Mouse (Mus musculus): ENCODE data around the gene Akr1b8. TPM values are rescaled to one million over a fixed set of nuclear protein-coding genes. Genes with fewer than 3 reads are reported as not detected.

The Akr1b8 gene
- polyA plus RNA-seq, 1 experiment from 2014 or later, result 11.1 TPM

GRCm38 (mm10) chr6:34354354-34355348, 732 bp downstream of the Akr1b8 start:
- Histone ChIP-seq H3K27me3 (ENCODE audit: control insufficient read depth, insufficient read depth, low read length) (no peaks in the 10 kb centered on the region), H3K4me2 (ENCODE audit: low read depth, severe bottlenecking) (peak overlapping the region; percentile 50; the same call in 1 of the 2 replicates), H3K27ac (replicated peaks; ENCODE audit: low read depth, low read length) (peak overlapping the region; percentile 62; the same call in 1 of the 2 replicates), H3K9me3 (ENCODE audit: control insufficient read depth, low read length) (no peaks in the 10 kb centered on the region), H3K9ac (ENCODE audit: low read length) (peak overlapping the region; percentile 47; the same call in 1 of the 2 replicates), H3K36me3 (ENCODE audit: control insufficient read depth, insufficient read depth, low read length) (no peaks in the 10 kb centered on the region), H3K4me3 (ENCODE audit: low read depth, low read length) (peak overlapping the region; percentile 17; the same call in 1 of the 2 replicates), H3K4me1 (ENCODE audit: control insufficient read depth, insufficient read depth, low read length) (peaks cover 3% of the 10 kb centered on the region; the same call in 1 of the 2 replicates)
- 66% methylated on average over 8 of the region's 8 CpGs for WGBS
- DNase-seq (ENCODE audit: low spot score), result no peak
- ATAC-seq (ENCODE audit: insufficient number of reproducible peaks, low FRiP score, low TSS enrichment, low read depth), result 0 out of 2 replicates have a peak, but pooled peaks have one; percentile 39

DNA sequence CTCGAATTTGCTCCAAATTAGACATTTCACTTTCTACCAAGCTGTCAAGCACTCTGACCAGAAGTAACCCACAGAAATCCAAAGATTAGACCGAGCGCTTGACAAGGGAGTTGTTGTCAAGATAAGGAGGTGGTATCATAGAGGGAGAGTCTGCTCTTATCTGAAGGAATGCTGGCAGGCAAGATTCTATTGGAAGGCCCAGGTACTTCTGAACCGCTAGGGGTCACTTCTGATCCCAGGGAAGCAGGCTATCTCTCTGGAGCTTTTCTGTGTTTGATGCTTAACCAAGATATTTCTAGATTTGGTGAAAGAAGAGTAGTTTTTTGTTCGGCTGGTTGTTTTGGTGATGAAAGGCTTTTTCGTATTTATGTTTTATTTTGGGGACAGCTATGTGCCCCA, 1.4 kb downstream of the Akr1b8 start:
- WGBS, result 76% methylated on average over 6 of the region's 6 CpGs
- Histone ChIP-seq H3K27ac (replicated peaks; ENCODE audit: low read depth, low read length) (no peak overlapping the region), H3K4me2 (ENCODE audit: low read depth, severe bottlenecking) (no peak overlapping the region), H3K4me1 (ENCODE audit: control insufficient read depth, insufficient read depth, low read length) (peaks cover 3% of the 10 kb centered on the region; the same call in 1 of the 2 replicates), H3K9ac (ENCODE audit: low read length) (no peak overlapping the region), H3K27me3 (ENCODE audit: control insufficient read depth, insufficient read depth, low read length) (no peaks in the 10 kb centered on the region), H3K9me3 (ENCODE audit: control insufficient read depth, low read length) (no peaks in the 10 kb centered on the region), H3K36me3 (ENCODE audit: control insufficient read depth, insufficient read depth, low read length) (no peaks in the 10 kb centered on the region; the same call in 1 of the 2 replicates), H3K4me3 (ENCODE audit: low read depth, low read length) (no peak overlapping the region)
- DNase-seq (ENCODE audit: low spot score) (no peak), ATAC-seq (ENCODE audit: insufficient number of reproducible peaks, low FRiP score, low TSS enrichment, low read depth) (no peak)

DNA sequence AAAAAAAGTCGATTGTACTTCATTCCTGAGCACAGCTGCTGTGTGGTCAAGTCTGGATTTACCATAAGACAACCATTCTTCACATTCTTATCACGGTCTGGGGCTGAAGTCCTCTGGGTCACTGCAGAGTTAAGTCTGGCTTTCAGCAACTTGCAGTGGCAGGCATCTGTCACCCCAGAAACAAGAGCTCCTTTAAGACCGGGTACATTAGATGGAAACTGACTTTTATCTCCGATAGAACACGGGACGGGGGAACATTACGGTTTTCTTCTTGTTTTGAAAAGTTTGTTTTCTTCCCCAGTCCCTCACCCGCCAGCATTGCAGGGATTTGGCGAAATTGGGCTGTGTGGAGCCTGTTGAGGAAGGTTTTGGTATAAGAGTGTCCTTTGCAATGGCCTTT, 1.9 kb downstream of the Akr1b8 start:
- DNase-seq (ENCODE audit: low spot score), result no peak
- Histone ChIP-seq H3K4me2 (ENCODE audit: low read depth, severe bottlenecking) (no peak overlapping the region), H3K27me3 (ENCODE audit: control insufficient read depth, insufficient read depth, low read length) (no peaks in the 10 kb centered on the region), H3K4me3 (ENCODE audit: low read depth, low read length) (no peak overlapping the region), H3K9me3 (ENCODE audit: control insufficient read depth, low read length) (no peaks in the 10 kb centered on the region), H3K36me3 (ENCODE audit: control insufficient read depth, insufficient read depth, low read length) (no peaks in the 10 kb centered on the region; the same call in 1 of the 2 replicates), H3K4me1 (ENCODE audit: control insufficient read depth, insufficient read depth, low read length) (peaks cover 3% of the 10 kb centered on the region; the same call in 1 of the 2 replicates), H3K9ac (ENCODE audit: low read length) (no peak overlapping the region), H3K27ac (replicated peaks; ENCODE audit: low read depth, low read length) (no peak overlapping the region)
- WGBS, result 89% methylated on average over 9 of the region's 9 CpGs
- ATAC-seq (ENCODE audit: insufficient number of reproducible peaks, low FRiP score, low TSS enrichment, low read depth), result no peak

- ATAC-seq (ENCODE audit: insufficient number of reproducible peaks, low FRiP score, low TSS enrichment, low read depth), result no peak
- Histone ChIP-seq H3K4me3 (ENCODE audit: low read depth, low read length) (no peak overlapping the region), H3K27ac (replicated peaks; ENCODE audit: low read depth, low read length) (no peak overlapping the region), H3K4me2 (ENCODE audit: low read depth, severe bottlenecking) (no peak overlapping the region), H3K36me3 (ENCODE audit: control insufficient read depth, insufficient read depth, low read length) (no peaks in the 10 kb centered on the region; the same call in none of the 2 replicates), H3K9ac (ENCODE audit: low read length) (no peak overlapping the region), H3K27me3 (ENCODE audit: control insufficient read depth, insufficient read depth, low read length) (no peaks in the 10 kb centered on the region), H3K4me1 (ENCODE audit: control insufficient read depth, insufficient read depth, low read length) (no peaks in the 10 kb centered on the region), H3K9me3 (ENCODE audit: control insufficient read depth, low read length) (no peaks in the 10 kb centered on the region)
- no peak for DNase-seq (ENCODE audit: low spot score)
- WGBS, result 82% methylated on average over 12 of the region's 12 CpGs
These were observed 10.6 kb downstream of the Akr1b8 start for GRCm38 (mm10) chr6:34364217-34365136.

DNA sequence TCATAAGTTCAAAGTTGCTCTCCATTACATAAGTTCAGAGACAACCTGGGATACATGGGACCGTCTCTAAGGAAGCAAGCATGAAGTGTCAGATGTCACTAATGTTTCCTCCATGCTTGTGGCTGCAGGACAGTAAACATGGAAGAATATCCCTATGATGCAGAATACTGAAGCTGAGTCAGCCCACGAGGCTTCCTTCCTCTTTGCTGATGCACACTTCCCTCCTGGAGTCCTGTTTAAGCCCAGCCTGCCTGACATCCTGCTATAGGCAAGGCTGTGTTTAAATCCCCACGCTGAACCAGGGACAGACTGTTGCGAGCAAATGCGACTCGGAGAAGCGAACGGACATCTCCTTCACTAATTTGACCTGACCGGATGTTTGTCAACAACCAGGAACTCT, 14.1 kb downstream of the Akr1b8 start:
- Histone ChIP-seq H3K4me2 (ENCODE audit: low read depth, severe bottlenecking) (no peak overlapping the region), H3K4me1 (ENCODE audit: control insufficient read depth, insufficient read depth, low read length) (no peaks in the 10 kb centered on the region), H3K4me3 (ENCODE audit: low read depth, low read length) (no peak overlapping the region), H3K27me3 (ENCODE audit: control insufficient read depth, insufficient read depth, low read length) (no peaks in the 10 kb centered on the region), H3K27ac (replicated peaks; ENCODE audit: low read depth, low read length) (no peak overlapping the region), H3K36me3 (ENCODE audit: control insufficient read depth, insufficient read depth, low read length) (no peaks in the 10 kb centered on the region; the same call in 1 of the 2 replicates), H3K9ac (ENCODE audit: low read length) (no peak overlapping the region), H3K9me3 (ENCODE audit: control insufficient read depth, low read length) (no peaks in the 10 kb centered on the region)
- DNase-seq (ENCODE audit: low spot score), result no peak
- ATAC-seq (ENCODE audit: insufficient number of reproducible peaks, low FRiP score, low TSS enrichment, low read depth), result no peak
- WGBS, result 89% methylated on average over 9 of the region's 9 CpGs

DNA sequence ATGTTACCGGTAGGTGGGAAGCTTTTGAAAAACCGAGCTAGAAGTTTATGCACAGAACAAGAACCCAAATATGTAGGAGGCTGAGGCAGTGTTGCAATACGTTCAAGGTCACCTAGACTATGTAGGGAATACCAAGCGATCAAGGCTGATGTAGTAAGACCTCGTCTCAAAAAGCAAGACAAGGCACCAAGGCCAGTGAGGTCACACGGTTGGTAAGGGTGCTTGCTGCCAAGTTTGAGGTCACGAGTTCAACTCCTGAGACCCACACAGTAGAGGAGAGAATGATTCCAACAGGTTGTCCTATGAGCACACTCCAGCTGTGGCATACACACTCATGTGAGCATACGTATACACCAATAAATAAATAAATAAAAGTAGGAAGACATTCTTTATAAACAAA, 16.2 kb downstream of the Akr1b8 start:
- Histone ChIP-seq H3K9me3 (ENCODE audit: control insufficient read depth, low read length) (no peaks in the 10 kb centered on the region), H3K4me1 (ENCODE audit: control insufficient read depth, insufficient read depth, low read length) (no peaks in the 10 kb centered on the region), H3K9ac (ENCODE audit: low read length) (no peak overlapping the region), H3K4me3 (ENCODE audit: low read depth, low read length) (no peak overlapping the region), H3K4me2 (ENCODE audit: low read depth, severe bottlenecking) (no peak overlapping the region), H3K27me3 (ENCODE audit: control insufficient read depth, insufficient read depth, low read length) (no peaks in the 10 kb centered on the region), H3K36me3 (ENCODE audit: control insufficient read depth, insufficient read depth, low read length) (no peaks in the 10 kb centered on the region; the same call in 1 of the 2 replicates), H3K27ac (replicated peaks; ENCODE audit: low read depth, low read length) (no peak overlapping the region)
- WGBS, result 87% methylated on average over 8 of the region's 8 CpGs
- no peak for ATAC-seq (ENCODE audit: insufficient number of reproducible peaks, low FRiP score, low TSS enrichment, low read depth)
- no peak for DNase-seq (ENCODE audit: low spot score)

DNA sequence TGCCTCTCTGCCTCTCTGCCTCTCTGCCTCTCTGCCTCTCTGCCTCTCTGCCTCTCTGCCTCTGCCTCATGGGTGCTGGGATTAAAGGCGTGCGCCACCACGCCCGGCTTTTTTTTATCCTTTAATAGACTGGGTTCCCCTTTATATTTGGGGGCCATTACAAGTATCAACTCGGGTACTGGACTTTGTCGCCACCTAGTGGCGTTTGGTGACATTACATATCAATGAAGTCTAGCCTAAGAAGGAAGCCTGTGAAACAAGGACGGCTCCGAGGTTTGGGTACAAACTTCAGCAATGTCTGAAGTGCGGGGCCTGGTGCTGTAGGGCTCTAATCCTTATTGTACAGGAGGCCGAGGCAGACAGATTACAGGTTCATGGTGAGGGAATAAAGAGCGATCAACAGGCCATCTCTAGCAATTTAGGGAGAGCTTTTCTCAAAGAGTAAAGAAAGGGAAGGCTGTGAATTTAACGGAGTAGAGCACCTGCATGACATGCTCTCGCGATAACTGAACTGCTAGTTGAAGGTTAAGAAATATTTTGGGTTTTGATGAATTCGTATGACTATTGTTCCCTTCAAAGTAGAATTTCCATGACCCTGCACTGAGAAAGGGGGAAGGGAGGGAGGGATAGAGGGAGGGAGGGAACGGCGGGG, 17.9 kb downstream of the Akr1b8 start:
- 27% methylated on average over 18 of the region's 18 CpGs for WGBS
- H3K9me3 ChIP-seq (ENCODE audit: control insufficient read depth, low read length), result no peaks in the 10 kb centered on the region
- ATAC-seq (ENCODE audit: insufficient number of reproducible peaks, low FRiP score, low TSS enrichment, low read depth), result no peak
- peak; percentile 87 for DNase-seq (ENCODE audit: low spot score)
- H3K36me3 ChIP-seq (ENCODE audit: control insufficient read depth, insufficient read depth, low read length), result no peaks in the 10 kb centered on the region
- no peak overlapping the region for H3K4me3 ChIP-seq (ENCODE audit: low read depth, low read length)
- H3K4me1 ChIP-seq (ENCODE audit: control insufficient read depth, insufficient read depth, low read length), result no peaks in the 10 kb centered on the region
- no peak overlapping the region for H3K9ac ChIP-seq (ENCODE audit: low read length)
- no peak overlapping the region for H3K27ac ChIP-seq (replicated peaks; ENCODE audit: low read depth, low read length)
- H3K27me3 ChIP-seq (ENCODE audit: control insufficient read depth, insufficient read depth, low read length), result no peaks in the 10 kb centered on the region
- peak overlapping the region; percentile 10; the same call in 1 of the 2 replicates for H3K4me2 ChIP-seq (ENCODE audit: low read depth, severe bottlenecking)
